Mouse (Mus musculus) left cerebral cortex, adult 11 months (tissue): ENCODE data around the gene Cd300a.

Experiments
- DNase-seq: peaks from one replicate; pipeline ENCODE4 v3.0.0; 2022; ENCODE audit warnings: low spot score

Gene Cd300a

GRCm38 (mm10) chr11:114889991-114890518, at the start of gene Cd300a:
Gene Cd300a (plus strand): TSS chr11:114890041.
- no peak for DNase-seq

- DNase-seq: no peak
These were observed 45.9 kb upstream of the Cd300a start for GRCm38 (mm10) chr11:114843818-114844463.

GRCm38 (mm10) chr11:114844464-114845220, 45.2 kb upstream of the Cd300a start:
- DNase-seq: no peak

- DNase-seq: no peak
These were observed 43.5 kb upstream of the Cd300a start for GRCm38 (mm10) chr11:114846336-114846735.

GRCm38 (mm10) chr11:114847008-114847407, 42.8 kb upstream of the Cd300a start:
- DNase-seq: no peak

GRCm38 (mm10) chr11:114849572-114849971, 40.3 kb upstream of the Cd300a start:
- DNase-seq: no peak

GRCm38 (mm10) chr11:114850066-114850451, 39.8 kb upstream of the Cd300a start:
- no peak for DNase-seq

GRCm38 (mm10) chr11:114850452-114851268, 39.2 kb upstream of the Cd300a start, which contains the start of gene Gprc5c:
Gene Gprc5c (plus strand): TSS chr11:114851152.
- no peak for DNase-seq

GRCm38 (mm10) chr11:114851269-114851607, 38.6 kb upstream of the Cd300a start:
- DNase-seq: no peak

GRCm38 (mm10) chr11:114851608-114852310, 38.1 kb upstream of the Cd300a start:
- DNase-seq: no peak

GRCm38 (mm10) chr11:114852311-114853173, 37.3 kb upstream of the Cd300a start:
- no peak for DNase-seq

GRCm38 (mm10) chr11:114853174-114853838, 36.5 kb upstream of the Cd300a start:
- no peak for DNase-seq

- no peak for DNase-seq
These were observed 35.3 kb upstream of the Cd300a start for GRCm38 (mm10) chr11:114854581-114854980.

- DNase-seq: no peak
These were observed 33.7 kb upstream of the Cd300a start for GRCm38 (mm10) chr11:114856125-114856524.

- DNase-seq: no peak
These were observed 31.2 kb upstream of the Cd300a start for GRCm38 (mm10) chr11:114858641-114859040.

GRCm38 (mm10) chr11:114861057-114861456, 28.8 kb upstream of the Cd300a start:
- no peak for DNase-seq

- DNase-seq: no peak
These were observed 27.2 kb upstream of the Cd300a start for GRCm38 (mm10) chr11:114862687-114863086.

GRCm38 (mm10) chr11:114863918-114864420, 25.9 kb upstream of the Cd300a start:
- no peak for DNase-seq

- DNase-seq: no peak
These were observed 23.8 kb upstream of the Cd300a start for GRCm38 (mm10) chr11:114865999-114866398.
